Mouse (Mus musculus) R1 (cell line): Measurements from ENCODE around the gene Pcdh9.
"Not testable (repeated sequence)": the region's sequence is repeated elsewhere in the genome, so short reads cannot be mapped to it uniquely, and the experiment has no call there.

Source experiments
- DNase-seq: peaks from one replicate; pipeline ENCODE4 v3.0.0-alpha.2; 2018; ENCODE audit warnings: low read depth, low spot score

The Pcdh9 gene

GRCm38 (mm10) chr14:93381163-93381562 lies 509.3 kb downstream of the Pcdh9 start:
- DNase-seq: no peak

DNA sequence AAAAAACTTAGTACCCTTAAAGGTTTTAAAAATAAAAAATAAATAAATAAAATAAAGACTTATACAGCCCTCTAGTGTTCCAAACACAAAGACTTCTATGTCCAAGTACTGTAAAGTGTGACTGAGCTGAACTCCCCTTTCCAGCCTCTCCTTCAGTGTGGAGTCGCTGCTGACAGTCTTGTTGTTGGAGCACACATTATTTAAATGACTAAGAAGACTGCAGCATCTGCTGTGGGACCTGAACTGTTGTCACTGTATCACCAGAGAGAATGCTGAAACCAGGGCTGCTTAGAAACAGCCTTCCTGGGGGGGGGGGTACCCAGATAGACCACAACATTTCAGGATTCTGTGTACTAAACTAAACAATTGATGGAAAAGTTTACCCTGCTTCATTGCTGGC lies 509.7 kb downstream of the Pcdh9 start:
- no peak for DNase-seq

DNA sequence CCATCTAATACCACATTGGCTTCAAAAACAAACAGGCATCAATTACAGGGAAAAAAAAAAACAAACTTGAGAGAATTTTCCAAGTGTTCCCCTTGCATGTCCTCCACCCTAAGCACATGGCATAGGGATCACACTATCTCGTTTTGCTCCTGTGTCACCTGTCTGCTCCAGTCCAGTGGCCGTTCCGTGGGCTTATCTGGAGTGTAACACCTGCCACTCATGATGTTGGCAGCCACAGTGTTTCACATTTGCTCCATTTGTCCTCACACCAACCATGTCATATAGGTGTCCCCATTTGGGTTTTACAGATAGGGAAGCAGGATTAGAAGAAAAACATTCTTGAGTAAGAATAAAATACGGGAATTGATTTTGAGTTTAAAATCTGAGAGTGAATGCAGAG lies 514.3 kb downstream of the Pcdh9 start:
- no peak for DNase-seq

DNA sequence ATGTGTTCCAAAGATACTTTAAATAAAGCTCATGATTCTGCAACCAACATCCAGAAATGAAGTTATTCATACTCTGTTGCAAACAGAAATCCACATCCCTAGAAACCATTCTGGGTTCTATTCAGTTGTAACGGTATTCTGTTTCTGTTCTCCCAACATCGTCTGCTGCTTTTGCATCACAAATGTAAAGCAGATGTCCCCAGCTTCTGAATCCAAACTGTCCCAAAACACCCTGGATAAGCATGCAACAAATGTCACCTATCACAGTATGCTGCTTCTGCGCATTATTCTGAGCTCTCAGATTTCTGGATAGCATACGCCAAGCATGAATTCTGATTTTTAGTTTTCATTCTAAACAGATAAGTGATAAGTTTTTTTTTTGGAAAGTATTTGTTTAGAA lies 516.3 kb downstream of the Pcdh9 start:
- no peak for DNase-seq

- DNase-seq: no peak
These were observed 536.3 kb downstream of the Pcdh9 start for GRCm38 (mm10) chr14:93354150-93354549.

GRCm38 (mm10) chr14:93350906-93351305 lies 539.6 kb downstream of the Pcdh9 start:
- peak; percentile 10 for DNase-seq

GRCm38 (mm10) chr14:93349166-93349565 lies 541.3 kb downstream of the Pcdh9 start:
- DNase-seq: no peak

- DNase-seq: no peak
These were observed 543.4 kb downstream of the Pcdh9 start for GRCm38 (mm10) chr14:93347031-93347430.

DNA sequence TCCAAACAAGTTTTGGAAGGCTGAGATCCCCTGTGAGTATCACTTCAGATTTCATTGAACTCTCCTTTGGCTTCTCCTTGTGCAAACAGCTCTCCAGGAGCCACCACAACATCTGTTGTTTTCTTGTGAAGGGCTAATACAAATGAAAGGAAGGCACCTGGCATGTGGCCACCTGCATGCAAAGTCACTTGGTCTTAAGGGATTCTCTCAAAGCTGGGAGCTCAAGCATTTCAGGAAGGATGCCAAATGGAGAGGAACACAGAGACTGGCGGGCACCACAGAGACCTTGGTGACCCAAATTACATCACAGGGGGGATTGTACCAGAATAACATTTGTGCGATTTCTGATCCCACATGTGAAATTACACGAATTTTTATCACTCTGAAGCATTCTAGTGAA lies 547.7 kb downstream of the Pcdh9 start:
- DNase-seq: no peak

DNA sequence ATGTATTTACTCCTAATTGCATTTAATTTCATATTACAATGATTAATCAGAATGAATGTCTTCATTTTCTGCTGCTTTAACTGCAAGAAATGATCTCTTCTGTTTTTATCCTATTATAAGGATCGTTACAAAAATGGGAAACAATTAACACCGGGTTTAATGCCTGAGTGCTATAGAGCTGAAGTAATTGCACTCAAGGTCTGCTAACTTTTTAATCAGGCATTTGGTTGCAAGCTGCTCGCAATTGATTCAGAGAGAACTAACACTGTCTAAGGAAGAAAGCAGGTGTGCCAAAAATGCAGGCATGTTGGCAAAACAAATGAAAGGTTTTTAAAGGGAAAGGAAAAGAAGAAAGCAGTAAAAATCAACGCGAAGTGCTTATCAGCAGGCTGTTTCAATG lies 549.1 kb downstream of the Pcdh9 start:
- no peak for DNase-seq

DNA sequence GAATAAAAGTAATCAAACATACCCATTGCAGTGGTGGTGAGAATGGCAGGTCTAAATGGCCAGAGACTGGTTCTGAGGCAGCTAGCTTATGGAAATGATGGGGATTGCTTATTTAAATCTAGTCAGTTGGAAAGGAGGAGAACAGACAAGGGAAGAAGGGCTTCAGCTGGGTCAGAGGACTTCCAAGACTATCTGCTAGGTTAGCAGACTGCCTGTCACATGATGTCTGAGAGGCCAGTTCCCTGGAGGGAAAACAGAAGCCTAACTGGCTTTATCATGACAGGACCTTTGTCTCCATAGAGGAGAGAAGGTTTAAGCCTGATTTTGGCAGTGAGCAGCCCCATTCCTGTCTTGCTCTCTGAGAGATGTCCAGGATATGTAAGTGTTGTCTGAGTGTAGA lies 561.2 kb downstream of the Pcdh9 start:
- no peak for DNase-seq

DNA sequence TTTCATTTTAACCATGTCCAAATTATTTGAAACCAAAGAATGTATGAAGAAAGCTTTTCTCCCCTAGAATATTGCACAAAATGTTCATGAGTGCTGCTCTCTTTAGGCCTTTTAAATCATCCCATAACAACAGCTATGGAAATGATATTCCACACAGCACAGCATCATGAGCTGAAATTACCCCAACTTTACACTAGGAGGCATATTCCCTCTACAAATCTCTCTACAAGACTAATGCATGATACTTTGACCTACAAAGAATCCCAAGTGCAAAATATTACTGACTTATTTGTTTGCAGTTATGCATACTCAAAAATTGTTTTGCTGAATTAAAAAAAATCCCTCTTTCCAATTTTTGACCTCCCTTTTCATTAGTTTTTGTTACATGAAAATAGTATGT lies 573.1 kb downstream of the Pcdh9 start:
- DNase-seq: peak; percentile 4

- no peak for DNase-seq
These were observed 602.1 kb downstream of the Pcdh9 start for GRCm38 (mm10) chr14:93288361-93288760.

DNA sequence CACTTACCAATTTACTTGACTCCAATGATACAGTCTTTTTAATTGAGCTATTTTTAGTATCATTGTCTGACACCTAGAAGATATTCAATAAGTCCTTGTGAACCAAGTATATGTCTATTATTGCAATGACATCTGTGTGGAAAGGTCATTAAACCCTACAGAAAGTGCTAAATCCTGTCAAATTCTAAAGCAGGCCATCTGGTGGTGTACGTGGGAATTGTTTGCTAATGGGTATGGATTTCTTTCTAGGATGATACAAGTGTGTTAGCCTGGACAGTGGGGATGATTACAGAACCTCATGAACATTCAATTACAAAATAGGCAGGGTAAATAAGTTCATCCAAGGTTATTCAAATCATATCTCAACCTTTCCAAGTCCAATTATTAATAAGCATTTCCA lies 602.8 kb downstream of the Pcdh9 start:
- DNase-seq: peak; percentile 39

GRCm38 (mm10) chr14:93285136-93285535 lies 605.3 kb downstream of the Pcdh9 start:
- no peak for DNase-seq

- DNase-seq: no peak
These were observed 606.5 kb downstream of the Pcdh9 start for GRCm38 (mm10) chr14:93284009-93284408.

- no peak for DNase-seq
These were observed 614.8 kb downstream of the Pcdh9 start for GRCm38 (mm10) chr14:93275661-93276060.

DNA sequence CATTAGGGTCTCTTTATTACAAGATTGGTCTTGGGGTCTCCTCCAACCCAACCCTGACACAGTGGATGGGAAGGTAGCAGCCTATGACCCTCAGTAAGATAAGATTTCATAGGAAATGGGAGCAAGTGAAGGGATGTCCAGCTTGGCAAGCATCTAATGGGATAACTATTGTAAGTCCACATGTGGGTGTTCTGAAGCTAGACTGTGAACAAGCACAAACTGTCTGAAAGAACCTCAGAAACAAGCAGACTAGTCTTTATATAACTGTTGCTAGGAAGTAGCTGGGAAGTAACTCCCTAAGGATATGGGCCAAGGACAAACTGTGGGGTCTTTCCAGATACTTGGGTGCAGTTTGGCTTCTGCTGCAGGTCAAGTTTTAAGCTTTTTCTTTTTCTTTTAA lies 615.7 kb downstream of the Pcdh9 start:
- DNase-seq: no peak

- no peak for DNase-seq
These were observed 637.1 kb downstream of the Pcdh9 start for GRCm38 (mm10) chr14:93253411-93253810.

GRCm38 (mm10) chr14:93240263-93240662 lies 650.2 kb downstream of the Pcdh9 start:
- peak; percentile 5 for DNase-seq

DNA sequence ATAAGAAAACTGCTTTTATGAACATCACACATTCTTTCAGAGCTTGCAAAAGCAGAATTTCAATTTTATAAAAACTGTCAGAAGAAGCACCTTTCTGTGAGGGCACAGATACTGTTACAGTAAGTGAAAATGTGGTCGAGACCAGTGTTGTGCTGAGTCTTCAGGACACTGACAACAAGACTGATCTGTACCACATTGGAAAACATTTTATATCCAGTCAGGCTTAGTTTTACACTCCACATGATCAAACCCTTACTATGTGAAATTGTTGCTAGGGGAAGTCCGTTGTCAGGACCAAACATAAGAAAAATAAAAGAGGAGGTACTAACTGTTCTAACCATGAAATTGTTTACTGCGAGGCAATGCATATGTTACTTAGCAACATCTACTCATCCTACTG lies 656.1 kb downstream of the Pcdh9 start:
- DNase-seq: no peak

GRCm38 (mm10) chr14:93233599-93233998 lies 656.9 kb downstream of the Pcdh9 start:
- DNase-seq: no peak

DNA sequence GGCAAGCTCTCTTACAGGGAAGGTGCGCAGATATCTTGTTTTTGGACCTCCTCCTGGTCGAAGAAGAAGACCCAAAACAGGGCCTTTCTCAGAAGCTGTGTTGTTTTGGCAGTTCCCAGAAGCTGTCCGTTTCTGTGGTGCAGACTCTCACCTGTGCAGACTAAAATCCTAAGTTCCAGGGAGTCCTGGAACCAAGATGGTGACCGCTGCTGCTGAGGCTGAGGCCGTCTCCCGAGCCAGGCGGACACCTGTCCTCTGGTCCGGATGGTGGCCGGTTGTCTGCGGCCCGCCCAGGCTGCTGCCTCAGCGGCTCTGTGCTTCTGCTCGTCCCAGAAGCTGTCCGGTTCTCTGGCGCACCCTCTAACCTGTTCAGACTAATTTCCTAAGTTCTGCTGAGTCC lies 675.6 kb downstream of the Pcdh9 start:
- not testable (repeated sequence) for DNase-seq

DNA sequence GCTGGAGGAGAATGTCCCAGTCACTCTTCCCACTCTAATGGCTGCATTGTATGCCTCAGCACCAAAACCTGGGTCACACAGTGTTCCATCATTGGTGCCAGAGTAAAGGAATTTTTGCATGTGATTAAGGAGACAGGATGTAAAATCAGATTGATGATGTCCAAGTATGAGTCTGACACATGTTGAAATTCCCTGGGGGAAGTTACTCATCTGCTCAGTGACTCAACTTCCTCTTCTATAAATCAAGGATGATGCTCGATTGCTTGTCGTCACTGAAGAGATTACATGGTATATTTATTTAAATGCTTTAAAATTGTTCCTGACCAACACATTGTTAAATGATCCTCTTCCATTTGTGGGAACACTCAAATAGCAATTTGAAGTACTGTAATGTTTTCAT lies 690.7 kb downstream of the Pcdh9 start:
- DNase-seq: no peak
